Mouse (Mus musculus): ENCODE measurements around the gene Vwf.

Vwf gene

DNA sequence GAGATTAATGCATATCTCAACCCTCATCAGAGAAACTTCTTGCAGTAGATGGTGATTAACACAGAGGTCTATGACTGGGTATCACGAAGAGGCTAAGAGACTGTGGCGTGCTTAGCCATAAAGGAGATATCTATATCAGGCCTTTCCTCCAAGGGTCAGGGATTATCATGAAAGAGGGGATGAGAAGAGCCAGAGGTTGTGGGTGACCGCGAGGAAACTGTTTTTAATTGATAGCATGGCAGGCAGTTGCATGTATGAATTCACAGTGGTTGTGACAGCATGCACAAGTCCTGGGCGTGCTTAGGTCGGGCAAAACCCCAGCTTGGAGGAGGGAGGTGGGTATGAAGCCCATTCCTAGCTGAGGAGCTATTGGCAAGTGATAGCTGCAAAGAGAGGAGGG, 5.3 kb upstream of the Vwf start:
- DNase-seq (ENCODE audit: low spot score in 2 of 2): no peak

GRCm38 (mm10) chr6:125548406-125548805, 1.8 kb downstream of the Vwf start:
- DNase-seq (ENCODE audit: low spot score in 2 of 2): no peak

DNA sequence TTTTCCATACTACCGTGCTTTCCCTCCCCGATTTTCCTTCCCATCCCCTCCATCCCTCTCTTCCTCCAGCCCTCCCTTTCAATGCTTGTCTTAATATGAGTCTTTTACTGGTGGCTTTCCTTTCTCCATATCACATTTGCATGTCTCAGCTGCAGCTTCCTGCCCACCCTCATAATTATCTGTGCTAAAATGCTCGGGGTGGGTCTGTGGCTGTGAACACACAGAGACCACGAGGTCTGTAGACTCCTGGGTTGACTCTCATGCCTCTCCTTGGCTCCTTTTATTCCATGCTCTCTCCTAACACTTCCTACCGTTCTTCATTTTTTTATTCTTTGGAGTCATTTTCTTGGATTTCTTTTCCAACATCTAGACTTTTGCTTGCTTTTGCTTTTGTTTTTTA, 3.6 kb downstream of the Vwf start:
- DNase-seq (ENCODE audit: low spot score in 2 of 2): no peak

GRCm38 (mm10) chr6:125552760-125553159, 6.2 kb downstream of the Vwf start:
- DNase-seq (ENCODE audit: low spot score in 2 of 2): no peak

- DNase-seq (ENCODE audit: low spot score in 2 of 2): no peak
These were observed 7.0 kb downstream of the Vwf start for GRCm38 (mm10) chr6:125553551-125553950.

GRCm38 (mm10) chr6:125558831-125559230, 12.3 kb downstream of the Vwf start:
- DNase-seq (ENCODE audit: low spot score in 2 of 2): no peak

GRCm38 (mm10) chr6:125561031-125561430, 14.5 kb downstream of the Vwf start:
- no peak for DNase-seq (ENCODE audit: low spot score in 2 of 2)

GRCm38 (mm10) chr6:125561521-125561920, 14.9 kb downstream of the Vwf start:
- DNase-seq (ENCODE audit: low spot score in 2 of 2): peak in 1 of 2 experiments; percentile 3

GRCm38 (mm10) chr6:125564812-125565281, 18.3 kb downstream of the Vwf start:
- no peak for DNase-seq (ENCODE audit: low spot score in 2 of 2)

DNA sequence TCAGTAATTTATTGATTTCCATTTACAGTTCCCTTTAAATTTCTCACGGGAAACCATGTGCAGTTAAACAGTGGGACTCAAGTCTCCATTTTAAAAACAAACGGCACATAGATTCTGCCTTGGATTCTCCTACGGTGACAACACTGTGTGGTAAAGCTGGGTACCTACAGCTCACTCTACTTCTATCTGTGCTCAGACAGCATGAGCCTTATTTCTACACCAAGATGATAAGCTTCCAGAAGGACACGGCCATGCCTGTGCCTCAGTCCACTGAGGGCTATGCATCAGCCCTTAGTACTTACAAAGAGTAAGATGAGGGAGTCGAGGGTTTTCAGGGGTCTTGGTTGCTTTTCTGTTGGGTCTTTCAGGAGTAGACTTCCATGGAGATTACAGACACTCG, 18.8 kb downstream of the Vwf start:
- DNase-seq (ENCODE audit: low spot score in 2 of 2): no peak

DNA sequence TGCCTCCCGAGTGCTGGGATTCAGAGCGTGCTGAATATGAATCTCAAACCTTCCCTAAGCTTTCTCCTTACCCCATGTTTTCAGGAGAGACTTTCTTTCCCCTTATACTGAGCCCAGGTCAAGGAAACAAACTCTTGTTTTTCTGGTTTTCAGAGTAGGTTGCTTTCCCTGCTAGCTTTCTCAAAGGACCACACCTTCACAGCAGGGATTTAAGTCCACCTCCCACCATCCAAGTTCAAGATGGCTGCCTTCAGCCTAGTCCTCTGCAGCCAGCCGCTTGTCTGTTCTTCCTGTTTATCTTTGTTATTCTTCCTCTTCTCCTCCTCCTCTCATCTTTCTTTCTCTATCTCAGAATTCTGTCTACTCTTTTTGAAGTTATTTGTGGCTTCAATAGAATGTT, 20.1 kb downstream of the Vwf start:
- DNase-seq (ENCODE audit: low spot score in 2 of 2): no peak

DNA sequence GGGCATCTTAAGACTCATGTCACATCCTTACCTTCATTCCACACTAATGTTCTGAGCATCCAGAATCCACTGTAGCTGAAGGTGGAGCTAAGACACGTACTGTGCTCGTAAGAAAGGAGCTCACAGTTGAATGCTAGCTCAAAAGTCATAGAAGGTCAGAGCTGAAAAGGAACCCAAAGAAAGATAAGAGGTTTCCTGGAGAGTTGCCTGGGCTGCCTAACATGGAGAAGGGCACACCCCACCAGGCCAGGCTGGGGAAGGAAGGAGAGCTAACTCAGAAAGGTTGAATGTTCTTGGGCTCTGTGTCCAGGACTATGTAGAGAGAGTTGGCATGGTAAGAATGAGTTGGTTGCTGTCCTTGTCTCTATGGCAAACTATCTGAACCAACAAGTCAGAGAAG, 21.8 kb downstream of the Vwf start:
- DNase-seq (ENCODE audit: low spot score in 2 of 2): no peak

GRCm38 (mm10) chr6:125572291-125573188, 26.0 kb downstream of the Vwf start:
- peak; percentile 43 for DNase-seq (ENCODE audit: low spot score in 2 of 2)

- peak in 1 of 2 experiments; percentile 47 for DNase-seq (ENCODE audit: low spot score in 2 of 2)
These were observed 26.8 kb downstream of the Vwf start for GRCm38 (mm10) chr6:125573189-125573928.

DNA sequence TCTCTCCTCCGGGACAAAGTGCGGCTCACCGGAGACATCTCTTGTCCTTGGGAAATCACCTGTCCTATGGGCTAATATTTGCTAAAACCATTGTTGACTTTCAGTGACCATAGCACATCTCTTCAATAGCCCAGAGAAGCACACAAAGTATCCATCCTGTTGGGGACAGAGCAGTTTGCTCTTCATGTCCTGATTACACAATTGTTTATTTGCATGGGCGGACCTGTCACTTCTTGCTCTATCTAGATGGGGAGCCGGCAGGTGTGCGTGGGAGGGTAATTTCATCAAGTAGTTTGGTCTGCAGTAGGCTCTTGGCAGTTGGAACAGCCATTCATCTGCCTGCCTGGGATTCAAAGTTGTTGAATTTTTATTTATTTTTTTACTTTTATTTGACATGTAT, 28.5 kb downstream of the Vwf start:
- DNase-seq (ENCODE audit: low spot score in 2 of 2): no peak

- no peak for DNase-seq (ENCODE audit: low spot score in 2 of 2)
These were observed 30.7 kb downstream of the Vwf start for GRCm38 (mm10) chr6:125577301-125577700.

GRCm38 (mm10) chr6:125577882-125578646, 31.5 kb downstream of the Vwf start:
- DNase-seq (ENCODE audit: low spot score in 2 of 2): no peak

DNA sequence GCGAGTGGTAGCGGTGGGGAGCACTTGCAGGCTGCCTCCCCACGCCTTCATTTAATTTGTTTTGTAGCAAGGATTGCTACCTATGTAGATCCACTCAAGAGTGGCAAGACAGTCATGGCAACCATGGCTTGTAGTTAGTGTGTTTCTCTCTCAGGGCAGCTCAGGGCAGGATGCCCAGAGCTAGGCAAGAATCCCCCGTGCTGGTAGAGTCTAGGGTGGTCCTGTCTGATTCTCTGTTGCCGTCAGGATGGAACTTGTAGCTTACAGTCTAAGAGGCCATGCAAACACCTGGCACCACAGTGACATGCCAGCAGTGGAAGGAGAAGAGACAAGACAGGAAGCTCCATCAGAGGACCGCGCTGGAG, 32.1 kb downstream of the Vwf start:
- DNase-seq (ENCODE audit: low spot score in 2 of 2): no peak

DNA sequence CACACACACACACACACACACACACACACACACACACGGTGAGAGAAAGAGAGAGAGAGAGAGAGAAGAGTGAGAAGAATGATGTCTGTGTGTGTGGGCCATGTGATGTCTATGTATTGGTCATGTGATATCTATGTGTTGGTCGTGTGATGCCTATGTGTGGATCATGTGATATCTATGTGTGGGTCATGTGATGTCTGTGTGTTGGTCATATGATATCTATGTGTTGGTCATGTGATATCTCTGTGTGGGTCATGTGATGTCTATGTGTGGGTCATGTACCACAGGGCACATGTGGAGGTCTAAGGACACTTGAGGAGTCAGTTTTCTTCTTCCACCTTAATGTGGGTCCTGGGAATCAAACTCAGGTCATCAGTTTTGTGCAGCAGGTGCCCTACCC, 33.3 kb downstream of the Vwf start:
- no peak for DNase-seq (ENCODE audit: low spot score in 2 of 2)

DNA sequence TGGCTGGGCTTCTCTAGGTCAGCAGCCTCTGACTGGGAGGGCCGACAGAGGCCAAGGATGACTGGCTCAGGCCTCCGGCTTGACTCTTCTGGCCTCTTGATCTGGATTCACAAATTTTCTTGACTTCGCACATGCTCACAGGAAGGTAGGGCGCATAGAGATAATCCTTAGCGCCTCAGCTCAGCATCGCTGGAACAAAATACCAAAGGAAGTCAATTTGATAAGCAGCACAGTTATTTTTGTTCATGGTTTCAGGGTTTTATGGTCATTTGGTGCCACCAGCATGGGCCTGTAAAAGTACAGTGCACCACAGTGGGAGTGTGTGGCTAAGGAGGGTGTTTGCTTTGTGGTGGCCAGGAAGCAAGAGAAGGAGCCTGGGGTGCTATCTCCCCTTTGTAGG, 37.1 kb downstream of the Vwf start:
- no peak for DNase-seq (ENCODE audit: low spot score in 2 of 2)

DNA sequence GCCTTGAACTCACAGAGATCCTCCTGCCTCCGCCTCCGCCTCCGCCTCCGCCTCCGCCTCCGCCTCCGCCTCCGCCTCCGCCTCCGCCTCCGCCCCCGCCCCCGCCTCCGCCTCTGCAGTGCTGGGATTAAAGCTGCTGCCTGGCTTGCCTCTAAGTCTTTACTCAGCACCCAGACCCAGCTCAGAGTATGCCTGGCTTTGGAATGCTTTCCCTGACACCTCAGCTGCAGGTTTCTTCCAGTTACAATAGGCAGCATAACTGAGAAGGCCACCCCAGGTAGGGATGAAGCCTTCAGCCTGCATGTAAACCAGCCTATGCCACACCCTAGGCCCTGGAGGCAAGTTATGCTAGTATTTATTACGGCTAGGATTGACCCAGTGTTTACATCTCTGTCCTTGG, 37.7 kb downstream of the Vwf start:
- no peak for DNase-seq (ENCODE audit: low spot score in 2 of 2)

DNA sequence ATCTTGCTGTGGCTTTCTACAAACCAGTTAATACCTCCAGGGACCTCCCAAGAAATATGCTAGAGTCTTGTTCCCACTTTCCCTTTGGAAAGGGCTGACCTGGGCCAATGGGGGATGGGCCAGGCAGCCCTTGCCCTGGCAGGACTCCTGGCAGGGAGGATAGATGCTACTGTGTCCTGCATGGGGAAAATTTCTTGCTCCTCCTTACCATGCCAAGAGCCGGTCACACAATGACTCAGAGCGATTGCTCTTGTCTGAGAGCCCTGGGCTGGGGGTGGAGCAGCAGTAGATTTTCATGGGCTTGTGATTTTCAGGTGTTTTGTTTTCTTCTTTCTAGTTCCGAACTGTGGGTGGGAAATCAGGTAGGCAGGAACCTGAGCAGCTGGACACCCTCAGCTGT, 39.0 kb downstream of the Vwf start:
- no peak for DNase-seq (ENCODE audit: low spot score in 2 of 2)
